Mouse (Mus musculus) CH12F3 (cell line): ENCODE data around the gene Sowahc.

ENCODE experiments used
- in situ Hi-C: fragments of 300-500 bp; cut with MboI; formaldehyde crosslinking; loops from 2 replicates; pipeline ENCODE4 v1.14.3; 2020; ENCODE audit warnings: low sequenced_read_pairs

Gene Sowahc

GRCm38 (mm10) chr10:59221473-59222270 lies at the start of gene Sowahc, which contains the start of gene Sept10:
Sowahc (plus strand) TSS chr10:59221953.
Sept10 (minus strand) TSS chr10:59221847.
- in situ Hi-C loops, result no loop called here

DNA sequence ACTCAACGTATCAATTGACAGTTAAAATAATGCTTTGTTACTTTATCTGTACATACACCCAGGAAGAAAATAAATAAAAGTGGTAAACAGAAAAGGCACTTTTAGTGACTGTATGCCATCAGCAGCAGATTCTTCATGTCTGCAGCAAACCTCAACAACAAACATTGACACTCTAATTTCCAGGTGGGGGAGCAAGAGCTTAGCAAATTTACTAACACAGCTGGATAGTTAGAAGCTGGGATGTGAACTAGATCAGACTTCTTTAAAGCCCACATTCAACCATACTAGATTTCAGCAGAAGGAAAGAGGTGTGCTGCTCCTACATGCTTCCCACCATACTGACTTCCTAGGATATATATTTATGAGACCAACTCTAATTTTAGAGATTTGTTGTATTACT lies 49.2 kb upstream of the Sowahc start:
- in situ Hi-C loops, result loop anchor here (25.0 kb wide), 1 partner anchor 690 kb away; no protein-coding TSS in a partner anchor

GRCm38 (mm10) chr10:59179620-59180019 lies 42.1 kb upstream of the Sowahc start:
- in situ Hi-C loops, result no loop called here

DNA sequence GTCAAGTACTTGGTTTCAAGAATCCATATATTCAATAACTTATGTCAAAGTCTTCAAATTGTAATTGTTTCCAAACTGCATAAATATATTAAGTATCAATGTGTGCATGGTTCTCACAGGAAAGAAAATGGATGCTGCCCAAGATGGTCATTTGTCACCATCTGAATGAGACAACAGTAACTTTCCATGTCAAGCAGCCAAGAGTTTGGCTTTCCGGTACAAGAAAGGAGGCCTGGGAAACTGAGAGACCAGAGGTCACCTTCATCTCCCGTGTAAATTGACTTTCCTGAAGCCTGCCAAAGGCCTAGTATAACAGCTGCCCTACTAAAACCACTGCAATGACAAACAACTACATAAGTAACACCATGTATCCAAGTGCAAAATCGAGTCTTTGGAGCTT lies 39.4 kb upstream of the Sowahc start:
- in situ Hi-C loops, result no loop called here

- in situ Hi-C loops, result no loop called here
Observed at GRCm38 (mm10) chr10:59194891-59195290, 26.9 kb upstream of the Sowahc start.

DNA sequence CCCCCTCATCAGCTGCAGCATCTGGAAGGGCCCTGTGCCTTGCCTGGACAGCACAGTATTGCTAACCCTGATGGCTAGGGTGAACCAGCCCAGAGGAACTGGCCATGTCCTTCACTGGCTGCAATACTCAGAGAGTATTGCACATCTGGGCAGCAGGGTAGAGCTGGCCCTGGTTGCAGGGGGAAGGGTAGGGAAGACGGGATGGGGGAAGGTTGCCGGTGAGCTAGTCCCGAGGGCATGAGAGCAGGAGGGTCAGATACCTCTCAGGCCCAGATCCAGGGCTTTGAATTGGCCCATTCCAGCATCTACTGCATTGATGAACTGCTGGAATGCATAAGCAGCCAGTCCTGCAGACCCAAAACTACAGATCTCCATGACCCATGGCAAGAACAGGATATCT lies 25.0 kb upstream of the Sowahc start:
- in situ Hi-C loops, result no loop called here

GRCm38 (mm10) chr10:59200011-59200410 lies 21.7 kb upstream of the Sowahc start:
- in situ Hi-C loops, result no loop called here

DNA sequence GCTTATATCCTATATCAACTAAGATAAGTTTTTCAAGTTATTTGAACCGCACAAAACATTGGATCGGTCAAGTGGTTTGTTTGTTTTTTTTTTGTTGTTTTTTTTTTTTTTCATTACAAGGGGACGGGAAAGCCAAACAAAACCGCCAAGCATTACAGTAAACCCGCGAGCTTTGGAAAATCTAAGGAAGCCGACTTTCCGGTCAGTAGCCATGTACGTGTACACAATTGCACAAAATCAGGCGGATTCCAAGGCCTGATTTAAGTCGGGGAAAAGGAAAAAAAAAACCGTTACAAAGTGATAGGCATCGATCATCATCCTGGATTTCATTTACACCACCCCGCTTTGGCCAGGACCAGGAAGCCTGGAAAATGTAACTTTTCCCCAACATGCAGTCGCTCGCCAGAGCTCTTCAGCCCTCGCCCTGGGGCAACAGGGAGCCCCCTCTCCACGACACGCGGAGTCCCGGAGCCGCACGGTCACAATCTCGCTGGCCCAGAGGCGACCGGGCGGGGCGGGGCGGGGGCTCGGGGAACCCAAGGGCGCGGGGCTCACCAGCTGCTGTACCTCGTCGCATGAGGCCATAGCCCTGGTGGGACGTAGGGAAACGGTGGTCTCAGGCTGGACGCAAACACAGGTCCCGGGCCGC lies 805 bp upstream of the Sowahc start:
- in situ Hi-C loops, result no loop called here

DNA sequence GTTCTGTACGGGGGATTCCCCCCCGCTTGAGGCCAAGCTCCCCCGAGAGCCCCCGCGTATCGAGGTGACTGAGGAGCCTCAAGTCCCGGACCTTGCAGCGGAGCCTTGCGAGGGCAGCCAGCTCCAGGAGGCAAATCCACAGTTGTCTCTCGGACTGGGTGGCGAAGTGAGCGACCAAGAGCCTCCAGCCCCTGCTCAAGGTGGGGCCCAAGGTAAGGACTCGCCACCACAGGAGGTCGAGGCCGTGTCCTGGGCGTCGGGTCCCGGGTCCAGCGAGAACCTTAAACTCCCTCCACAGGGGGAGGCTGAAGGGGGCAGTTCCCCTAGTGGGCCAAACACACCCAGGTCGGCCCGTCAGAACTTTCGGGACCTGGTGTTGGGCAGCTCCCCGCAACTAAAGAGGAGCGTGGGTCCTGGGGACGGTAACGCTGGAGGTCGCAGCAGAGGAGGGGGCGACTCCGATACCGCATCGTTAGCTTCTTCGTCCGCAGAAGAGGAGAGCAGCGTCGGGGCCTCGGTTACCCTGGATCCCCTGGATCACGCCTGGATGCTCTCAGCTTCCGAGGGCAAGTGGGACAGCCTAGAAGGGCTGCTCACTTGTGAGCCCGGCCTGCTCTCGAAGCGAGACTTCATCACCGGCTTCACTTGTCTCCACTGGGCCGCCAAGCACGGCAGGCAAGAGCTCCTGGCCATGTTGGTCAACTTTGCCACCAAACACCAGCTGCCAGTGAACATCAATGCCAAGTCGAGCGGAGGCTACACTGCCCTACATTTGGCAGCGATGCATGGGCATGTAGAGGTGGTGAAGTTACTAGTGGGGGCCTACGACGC lies 733 bp downstream of the Sowahc start:
- in situ Hi-C loops, result no loop called here

DNA sequence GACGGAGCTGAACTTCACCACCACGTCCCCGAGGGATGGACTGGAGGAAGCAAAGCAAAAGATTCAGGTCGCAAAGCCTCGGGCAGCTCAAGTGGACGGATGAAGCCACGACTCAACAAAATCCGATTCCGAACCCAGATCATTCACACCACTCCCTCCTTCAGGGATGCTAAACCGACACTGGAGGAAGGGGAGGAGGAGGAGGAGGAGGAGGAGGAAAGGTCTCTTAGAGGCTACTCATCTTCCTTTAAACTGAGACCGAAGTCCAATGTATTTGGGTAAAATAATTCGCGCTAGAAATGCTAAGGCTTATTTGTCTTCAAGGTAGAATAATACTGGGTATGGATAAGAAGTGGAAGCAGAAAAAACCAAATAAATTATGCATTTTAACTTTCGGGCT lies 1.5 kb downstream of the Sowahc start:
- in situ Hi-C loops, result no loop called here

DNA sequence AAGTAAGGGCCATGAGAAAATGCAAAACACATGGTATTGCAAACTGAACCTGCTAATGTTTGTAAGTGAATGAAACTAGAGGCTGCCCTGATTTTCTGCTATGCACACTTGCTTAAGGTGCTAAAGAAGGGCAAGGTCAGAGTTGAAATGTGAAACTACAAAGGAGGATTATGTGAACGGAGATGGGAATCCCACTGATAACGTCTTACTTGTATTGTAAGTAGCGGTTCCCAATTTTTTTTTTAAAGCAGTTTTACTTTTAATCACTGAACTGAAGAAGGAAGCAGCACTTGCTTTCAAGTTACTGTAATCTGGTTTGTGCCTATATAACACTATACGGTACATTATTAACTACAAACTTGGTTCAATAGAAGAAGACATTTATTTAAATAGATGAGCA lies 2.1 kb downstream of the Sowahc start:
- in situ Hi-C loops, result no loop called here

- in situ Hi-C loops, result no loop called here
Observed at GRCm38 (mm10) chr10:59225137-59225536, 3.4 kb downstream of the Sowahc start.

DNA sequence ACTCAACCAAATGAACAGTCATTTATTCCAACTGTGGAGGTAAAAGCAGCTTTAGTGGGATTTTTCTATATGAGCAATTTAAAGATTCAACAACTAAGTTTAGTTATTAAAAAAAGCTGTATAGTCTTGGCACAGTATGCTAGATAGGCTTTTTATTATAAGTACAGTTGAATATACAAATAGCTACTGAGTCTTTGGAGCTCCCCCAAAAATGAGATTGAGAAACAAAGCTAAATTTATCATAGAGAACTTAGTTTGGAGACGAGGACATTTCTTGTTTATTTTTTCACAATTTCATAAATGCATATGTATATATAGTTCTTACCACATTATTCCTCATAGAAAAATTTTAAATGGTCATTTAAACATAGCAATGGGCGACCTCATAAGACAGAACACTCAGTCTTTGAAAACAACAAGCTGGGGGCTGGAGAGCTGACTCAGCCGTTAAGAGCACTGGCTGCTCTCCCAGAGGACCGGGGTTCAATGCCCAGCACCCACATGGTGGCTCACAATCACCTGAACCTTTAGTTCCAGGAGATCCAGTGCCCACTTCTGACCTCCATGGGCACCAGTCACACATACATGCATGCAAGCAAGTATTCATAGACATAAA lies 7.6 kb downstream of the Sowahc start:
- in situ Hi-C loops, result no loop called here

GRCm38 (mm10) chr10:59235227-59235626 lies 13.5 kb downstream of the Sowahc start:
- in situ Hi-C loops, result no loop called here

- in situ Hi-C loops, result no loop called here
Observed at GRCm38 (mm10) chr10:59235847-59236246, 14.1 kb downstream of the Sowahc start.

- in situ Hi-C loops, result no loop called here
Observed at GRCm38 (mm10) chr10:59236486-59236885, 14.7 kb downstream of the Sowahc start.

DNA sequence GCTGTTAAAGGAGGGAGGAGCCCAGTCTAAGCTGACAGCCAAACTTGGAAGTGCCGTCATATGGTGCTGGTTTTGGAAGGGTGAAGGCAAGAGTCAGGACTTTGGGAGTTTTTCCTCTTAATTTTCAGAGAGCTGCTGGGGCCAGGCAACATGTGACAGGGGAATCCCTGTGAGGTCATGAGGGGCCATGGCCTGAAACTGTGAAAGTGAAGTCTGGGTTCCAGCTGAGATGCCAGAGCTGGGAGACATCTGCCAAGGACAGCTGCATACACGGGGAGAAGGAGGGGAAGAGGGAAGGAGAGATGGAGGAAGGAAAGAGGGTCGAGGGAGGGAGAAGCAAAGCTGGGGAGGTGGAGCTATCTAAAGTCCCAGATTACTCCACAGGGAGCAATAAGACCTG lies 16.0 kb downstream of the Sowahc start:
- in situ Hi-C loops, result no loop called here

- in situ Hi-C loops, result no loop called here
Observed at GRCm38 (mm10) chr10:59241141-59241541, 19.4 kb downstream of the Sowahc start.

GRCm38 (mm10) chr10:59249531-59249930 lies 27.8 kb downstream of the Sowahc start:
- in situ Hi-C loops, result no loop called here

DNA sequence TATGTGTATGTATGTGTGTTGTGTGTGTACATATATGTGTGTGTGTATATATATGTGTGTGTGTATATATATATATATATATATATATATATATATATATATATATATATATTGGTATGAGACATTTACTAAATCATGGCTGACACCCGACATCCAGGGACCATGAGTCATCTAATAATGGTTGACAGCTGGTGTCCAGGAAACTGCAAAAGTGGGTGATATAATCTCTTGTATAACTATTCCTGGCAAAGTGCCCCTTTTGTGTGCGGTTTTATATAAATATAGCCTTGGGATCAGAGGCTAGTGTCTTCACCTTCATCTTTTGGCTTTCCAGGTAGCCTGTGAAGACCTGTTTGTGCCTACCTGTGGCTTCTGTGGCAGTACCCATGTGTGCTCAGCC lies 28.9 kb downstream of the Sowahc start:
- in situ Hi-C loops, result no loop called here

- in situ Hi-C loops, result no loop called here
Observed at GRCm38 (mm10) chr10:59251980-59252379, 30.2 kb downstream of the Sowahc start.
